Comparison of ENCODE assay signal across 8 mouse cellular contexts in genomic region chr7:84679264-84679663, GRCm38 (mm10). TPM values are rescaled to one million over a fixed set of nuclear protein-coding genes. Genes with fewer than 3 reads are reported as not detected.
DNase-seq lines count a peak whose midpoint lies in the region; ATAC-seq and TF ChIP-seq lines count a peak whose summit lies in the region.

No protein-coding gene starts in this region.

- peak; percentile 99 for ATAC-seq in forebrain, embryonic 15.5 days (replicated peaks)
- ATAC-seq in liver, postnatal 0 days: peak; percentile 95
- ATAC-seq in neural tube, embryonic 13.5 days (ENCODE audit: low read depth): peak; percentile 97

- no peaks in the 10 kb centered on the region for H3K36me3 ChIP-seq in forebrain, embryonic 15.5 days
- no peaks in the 10 kb centered on the region for H3K36me3 ChIP-seq in liver, postnatal 0 days (replicated peaks; ENCODE audit: insufficient read depth, low read length)
- no peaks in the 10 kb centered on the region for H3K36me3 ChIP-seq in neural tube, embryonic 13.5 days
- H3K36me3 ChIP-seq in thymus, adult 2 months (ENCODE audit: control insufficient read depth, insufficient read depth, low read length): no peaks in the 10 kb centered on the region

- no peak overlapping the region for H3K27ac ChIP-seq in forebrain, embryonic 15.5 days (replicated peaks)
- peak overlapping the region; percentile 45; the same call in 1 of the 2 replicates for H3K27ac ChIP-seq in liver, postnatal 0 days (ENCODE audit: low read depth)
- H3K27ac ChIP-seq in neural tube, embryonic 13.5 days (replicated peaks): no peak overlapping the region
- H3K27ac ChIP-seq in thymus, adult 2 months (ENCODE audit: control insufficient read depth, insufficient read depth, low read length): no peak overlapping the region

- TF ChIP-seq POLR2A in thymus, adult 2 months (IDR thresholded peaks at IDR 0.05; ENCODE audit: control insufficient read depth, extremely low read depth, insufficient read depth, low read length, poor library complexity): no peak

- peaks cover 15% of the 10 kb centered on the region for H3K4me1 ChIP-seq in forebrain, embryonic 15.5 days
- H3K4me1 ChIP-seq in liver, postnatal 0 days (ENCODE audit: insufficient read depth): peaks cover 27% of the 10 kb centered on the region
- H3K4me1 ChIP-seq in neural tube, embryonic 13.5 days (replicated peaks): peaks cover 29% of the 10 kb centered on the region
- H3K4me1 ChIP-seq in thymus, adult 2 months (replicated peaks; ENCODE audit: control insufficient read depth, insufficient read depth, low read length): peaks cover 2% of the 10 kb centered on the region

- TF ChIP-seq CTCF in liver, postnatal 0 days (IDR thresholded peaks at IDR 0.05; ENCODE audit: low read depth): no peak
- no peak for TF ChIP-seq CTCF in thymus, adult 2 months (IDR thresholded peaks at IDR 0.05; ENCODE audit: borderline replicate concordance, control insufficient read depth, extremely low read depth, insufficient read depth, low read length, poor library complexity)

- H3K9ac ChIP-seq in forebrain, embryonic 15.5 days (replicated peaks): 0 out of 2 replicates have a peak overlapping the region, but pooled peaks have one; percentile 28
- 0 out of 2 replicates have a peak overlapping the region, but pooled peaks have one; percentile 23 for H3K9ac ChIP-seq in liver, postnatal 0 days (replicated peaks)
- peak overlapping the region; percentile 63 for H3K9ac ChIP-seq in neural tube, embryonic 13.5 days

- H3K4me2 ChIP-seq in forebrain, embryonic 15.5 days (replicated peaks): peak overlapping the region; percentile 45
- peak overlapping the region; percentile 54 for H3K4me2 ChIP-seq in liver, postnatal 0 days (ENCODE audit: low read depth, low read length)
- peak overlapping the region; percentile 53 for H3K4me2 ChIP-seq in neural tube, embryonic 13.5 days

- intact Hi-C loops in heart, postnatal 25 days (cut with DNase I): loop anchor here (5.0 kb wide), 1 partner anchor 72 kb away; the partner anchor contains the start of gene Fah

- H3K27me3 ChIP-seq in forebrain, embryonic 15.5 days: no peaks in the 10 kb centered on the region
- no peaks in the 10 kb centered on the region for H3K27me3 ChIP-seq in liver, postnatal 0 days (ENCODE audit: insufficient read depth, low read length)
- no peaks in the 10 kb centered on the region for H3K27me3 ChIP-seq in neural tube, embryonic 13.5 days
- no peaks in the 10 kb centered on the region for H3K27me3 ChIP-seq in thymus, adult 2 months (ENCODE audit: control insufficient read depth, insufficient read depth, low read length)

- peak overlapping the region; percentile 51 for H3K4me3 ChIP-seq in forebrain, embryonic 15.5 days
- H3K4me3 ChIP-seq in liver, postnatal 0 days (ENCODE audit: low read depth, low read length): peak overlapping the region; percentile 35
- peak overlapping the region; percentile 53 for H3K4me3 ChIP-seq in neural tube, embryonic 13.5 days
- no peak overlapping the region for H3K4me3 ChIP-seq in thymus, adult 2 months (ENCODE audit: control insufficient read depth, insufficient read depth, low read length)

- no peaks in the 10 kb centered on the region for H3K9me3 ChIP-seq in forebrain, embryonic 15.5 days
- no peaks in the 10 kb centered on the region for H3K9me3 ChIP-seq in liver, postnatal 0 days (ENCODE audit: low read length)
- H3K9me3 ChIP-seq in neural tube, embryonic 13.5 days: no peaks in the 10 kb centered on the region

- DNase-seq in MEL-GATA-1-ER (ENCODE audit: extremely low read depth, low read depth): peak; percentile 95
- DNase-seq in cerebellum, adult 18-20 months: peak; percentile 67 to 83
- DNase-seq in heart, postnatal 25 days (ENCODE audit: low spot score): peak; percentile 29
- DNase-seq in large intestine, adult 2 months (ENCODE audit: low read depth, low spot score): peak; percentile 84
- DNase-seq in liver, postnatal 0 days: peak; percentile 61
- peak; percentile 67 for DNase-seq in thymus, adult 2 months

- TF ChIP-seq EP300 in liver, postnatal 0 days (IDR thresholded peaks at IDR 0.05; ENCODE audit: low read depth): no peak

- 1% methylated on average over 4 of the region's 4 CpGs for WGBS in forebrain, embryonic 15.5 days
- 2% methylated on average over 4 of the region's 4 CpGs for WGBS in large intestine, adult 2 months
- 1% methylated on average over 4 of the region's 4 CpGs for WGBS in liver, postnatal 0 days (ENCODE audit: insufficient replicate concordance)
- WGBS in neural tube, embryonic 13.5 days: 2% methylated on average over 4 of the region's 4 CpGs
- WGBS in thymus, adult 2 months: 2% methylated on average over 4 of the region's 4 CpGs

RNA-seq across cellular contexts. Expression of gene Zfand6, which starts 10.5 kb away (rescaled TPM):
- polyA plus RNA-seq in forebrain, embryonic 15.5 days (2015; fragmentation: Nextera tagmentation; extraction: Ambion mirVana): 190 and 192 TPM in 2 replicates
- total RNA-seq in heart, postnatal 25 days (2021): 100 to 1,000 TPM in 1 of 2 experiments, 10 to 100 TPM in 1; 96.6 to 101 TPM
- polyA plus RNA-seq in large intestine, adult 2 months (2012; rRNA removed): 76.0 and 99.6 TPM in 2 replicates
- polyA plus RNA-seq in liver, postnatal 0 days (2015; fragmentation: Nextera tagmentation; extraction: Ambion mirVana): 160 and 165 TPM in 2 replicates
- 227 and 231 TPM in 2 replicates for polyA plus RNA-seq in neural tube, embryonic 13.5 days (2015; fragmentation: Nextera tagmentation; extraction: Ambion mirVana)
- 74.5 and 96.2 TPM in 2 replicates for polyA plus RNA-seq in thymus, adult 2 months (2012; rRNA removed)

Comparison
In these comparisons a context has a peak if more than half of its experiments do, and no peak if none do; other contexts are left out.
1. DNase-seq: peak in every context shown above with its lines; median percentile 95 in MEL-GATA-1-ER; 84 in large intestine, adult 2 months; 75 in cerebellum, adult 18-20 months; 67 in thymus, adult 2 months; 61 in liver, postnatal 0 days; 29 in heart, postnatal 25 days.